Mouse (Mus musculus): ENCODE measurements around the gene Pard3.

- TF ChIP-seq CTCF (IDR thresholded peaks at IDR 0.05; ENCODE audit: borderline replicate concordance, insufficient read depth, low read depth, low read length) = no peak
- no peak for TF ChIP-seq POLR2A (IDR thresholded peaks at IDR 0.05; ENCODE audit: borderline replicate concordance, insufficient read depth, low read length)
These were observed 117.6 kb downstream of the Pard3 start for GRCm38 (mm10) chr8:127181246-127181645.

Data from cerebellum, adult 2 months (tissue).